Mouse (Mus musculus): ENCODE measurements at regions not wholly inside any gene's neighbourhood (a gene's known extent, or its start where the extent isn't known, plus 50 kb on each side); places are given as distances from the start of the nearest gene placed in this dataset.

GRCm38 (mm10) chr12:9915726-9916140 lies 345.8 kb downstream of the Osr1 start:
- TF ChIP-seq POLR2A (IDR thresholded peaks at IDR 0.05; ENCODE audit: insufficient read length, low read depth) (no peak), TCF3 (IDR thresholded peaks at IDR 0.05; ENCODE audit: insufficient read length, low read depth) (no peak), MYOG (IDR thresholded peaks at IDR 0.05; ENCODE audit: control insufficient read depth in 1 of 3, insufficient read depth in 1 of 3, insufficient read length in 2 of 3, low read depth in 2 of 3) (no peak), MYOD1 (IDR thresholded peaks at IDR 0.05; ENCODE audit: control insufficient read depth in 1 of 3, insufficient read length in 2 of 3, low read depth in 2 of 3) (no peak), TCF12 (IDR thresholded peaks at IDR 0.05; ENCODE audit: insufficient read depth, poor library complexity, severe bottlenecking) (no peak)

Data from myocyte (in vitro differentiated cells).